Mouse (Mus musculus): ENCODE data around the gene B4galnt2. TPM values are rescaled to one million over a fixed set of nuclear protein-coding genes. Genes with fewer than 3 reads are reported as not detected.

Gene B4galnt2
- polyA plus RNA-seq, 1 experiment, result not detected

DNA sequence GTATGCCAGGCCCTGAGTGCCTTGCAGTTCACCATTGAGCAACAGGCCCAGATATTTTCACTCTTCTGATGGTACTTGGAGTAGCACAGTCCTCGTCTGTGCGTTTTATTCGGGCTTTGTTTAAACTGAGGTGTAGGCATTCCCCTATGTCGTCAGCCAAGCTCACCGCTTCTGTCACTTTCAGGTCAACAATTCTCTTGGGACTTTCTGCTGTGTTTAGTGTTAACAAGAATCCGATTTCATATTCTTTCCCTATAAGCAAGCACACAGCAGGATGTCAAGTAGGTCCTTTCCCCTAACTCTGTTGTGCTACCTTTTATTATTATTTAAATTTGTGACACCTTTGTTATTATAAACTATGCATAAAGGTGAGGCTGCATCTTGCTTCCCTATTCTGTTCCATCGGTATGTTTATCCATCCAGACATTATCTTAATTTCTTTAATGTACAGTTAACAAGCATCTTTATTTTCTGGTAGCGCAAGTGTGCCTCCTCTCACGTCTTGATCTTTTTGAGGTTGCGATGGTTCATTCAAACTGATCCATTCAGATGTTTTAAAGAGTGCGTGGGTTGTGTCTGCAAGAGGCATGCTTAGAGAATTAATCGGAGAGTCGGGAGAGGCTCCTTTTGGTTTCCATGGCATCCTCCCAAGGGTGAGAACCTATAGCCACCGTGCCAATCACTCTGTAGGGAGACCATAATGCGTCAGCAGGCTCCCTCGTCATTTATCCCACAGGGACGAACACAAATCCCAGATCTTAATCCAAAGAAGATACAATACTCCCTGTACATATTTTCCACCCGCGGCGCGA is 56.8 kb downstream of the B4galnt2 start:
- 30% methylated on average over 21 of the region's 21 CpGs for WGBS

GRCm38 (mm10) chr11:95857306-95857705 is 57.4 kb downstream of the B4galnt2 start:
- Histone ChIP-seq H3K27ac (ENCODE audit: control insufficient read depth, insufficient read depth, low read depth, low read length, poor library complexity) (no peak overlapping the region), H3K4me1 (ENCODE audit: control insufficient read depth, insufficient read depth, low read length) (peaks cover 1% of the 10 kb centered on the region; the same call in 1 of the 2 replicates), H3K4me3 (replicated peaks; ENCODE audit: control insufficient read depth, low read depth, low read length) (no peak overlapping the region)
- 80% methylated on average over 4 of the region's 4 CpGs for WGBS
- no peak for TF ChIP-seq POLR2A (IDR thresholded peaks at IDR 0.05; ENCODE audit: borderline replicate concordance, control insufficient read depth, low read depth, low read length)
- TF ChIP-seq CTCF (IDR thresholded peaks at IDR 0.05; ENCODE audit: control insufficient read depth, insufficient read depth, low read length), result no peak

More for the DNA sequence above, 56.8 kb downstream of the B4galnt2 start:
- H3K4me3 ChIP-seq (replicated peaks; ENCODE audit: control insufficient read depth, low read depth, low read length), result peak overlapping the region; percentile 83
- TF ChIP-seq CTCF (IDR thresholded peaks at IDR 0.05; ENCODE audit: control insufficient read depth, insufficient read depth, low read length) (no peak), POLR2A (IDR thresholded peaks at IDR 0.05; ENCODE audit: borderline replicate concordance, control insufficient read depth, low read depth, low read length) (no peak)
- H3K4me1 ChIP-seq (ENCODE audit: control insufficient read depth, insufficient read depth, low read length), result peaks cover 1% of the 10 kb centered on the region; the same call in 1 of the 2 replicates
- peak overlapping the region; percentile 36 for H3K27ac ChIP-seq (ENCODE audit: control insufficient read depth, insufficient read depth, low read depth, low read length, poor library complexity)

- 40% methylated on average over 5 of the region's 5 CpGs for WGBS
- no peak for TF ChIP-seq POLR2A (IDR thresholded peaks at IDR 0.05; ENCODE audit: borderline replicate concordance, control insufficient read depth, low read depth, low read length)
- peak; percentile 95 for TF ChIP-seq CTCF (IDR thresholded peaks at IDR 0.05; ENCODE audit: control insufficient read depth, insufficient read depth, low read length)
- H3K4me3 ChIP-seq (replicated peaks; ENCODE audit: control insufficient read depth, low read depth, low read length), result no peak overlapping the region
- H3K4me1 ChIP-seq (ENCODE audit: control insufficient read depth, insufficient read depth, low read length), result no peaks in the 10 kb centered on the region; the same call in 1 of the 2 replicates
- H3K27ac ChIP-seq (ENCODE audit: control insufficient read depth, insufficient read depth, low read depth, low read length, poor library complexity), result no peak overlapping the region
These were observed 61.0 kb downstream of the B4galnt2 start for GRCm38 (mm10) chr11:95853684-95854083.

DNA sequence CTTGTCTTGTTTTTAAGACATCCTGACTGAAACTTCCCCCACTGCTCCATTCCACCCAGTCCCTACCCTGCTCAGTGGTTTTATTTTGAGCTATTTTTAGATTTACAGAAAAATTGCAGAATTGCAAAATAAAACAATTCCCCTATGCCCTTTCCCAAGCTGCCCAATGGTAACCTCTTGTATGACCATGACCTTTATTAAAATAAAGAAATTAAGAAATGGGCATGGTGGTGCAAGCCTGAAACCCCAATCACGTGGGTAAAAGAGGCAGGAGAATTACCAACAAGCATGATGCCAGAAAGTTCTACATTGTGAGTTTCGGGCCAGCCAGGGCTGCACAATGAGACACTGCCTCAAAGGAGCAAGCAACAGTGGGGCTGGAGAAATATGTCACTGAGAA is 63.8 kb downstream of the B4galnt2 start:
- 24% methylated on average over 2 of the region's 2 CpGs for WGBS
- no peaks in the 10 kb centered on the region for H3K4me1 ChIP-seq (ENCODE audit: control insufficient read depth, insufficient read depth, low read length)
- TF ChIP-seq POLR2A (IDR thresholded peaks at IDR 0.05; ENCODE audit: borderline replicate concordance, control insufficient read depth, low read depth, low read length) (no peak), CTCF (IDR thresholded peaks at IDR 0.05; ENCODE audit: control insufficient read depth, insufficient read depth, low read length) (no peak)
- H3K27ac ChIP-seq (ENCODE audit: control insufficient read depth, insufficient read depth, low read depth, low read length, poor library complexity), result no peak overlapping the region; the same call in 1 of the 2 replicates
- H3K4me3 ChIP-seq (replicated peaks; ENCODE audit: control insufficient read depth, low read depth, low read length), result no peak overlapping the region

- H3K4me1 ChIP-seq (ENCODE audit: control insufficient read depth, insufficient read depth, low read length), result peaks cover 9% of the 10 kb centered on the region
- H3K4me3 ChIP-seq (replicated peaks; ENCODE audit: control insufficient read depth, low read depth, low read length), result no peak overlapping the region
- TF ChIP-seq CTCF (IDR thresholded peaks at IDR 0.05; ENCODE audit: control insufficient read depth, insufficient read depth, low read length) (no peak), POLR2A (IDR thresholded peaks at IDR 0.05; ENCODE audit: borderline replicate concordance, control insufficient read depth, low read depth, low read length) (no peak)
- 40% methylated on average over 4 of the region's 4 CpGs for WGBS
- no peak overlapping the region for H3K27ac ChIP-seq (ENCODE audit: control insufficient read depth, insufficient read depth, low read depth, low read length, poor library complexity)
These were observed 69.8 kb downstream of the B4galnt2 start for GRCm38 (mm10) chr11:95844935-95845334.

DNA sequence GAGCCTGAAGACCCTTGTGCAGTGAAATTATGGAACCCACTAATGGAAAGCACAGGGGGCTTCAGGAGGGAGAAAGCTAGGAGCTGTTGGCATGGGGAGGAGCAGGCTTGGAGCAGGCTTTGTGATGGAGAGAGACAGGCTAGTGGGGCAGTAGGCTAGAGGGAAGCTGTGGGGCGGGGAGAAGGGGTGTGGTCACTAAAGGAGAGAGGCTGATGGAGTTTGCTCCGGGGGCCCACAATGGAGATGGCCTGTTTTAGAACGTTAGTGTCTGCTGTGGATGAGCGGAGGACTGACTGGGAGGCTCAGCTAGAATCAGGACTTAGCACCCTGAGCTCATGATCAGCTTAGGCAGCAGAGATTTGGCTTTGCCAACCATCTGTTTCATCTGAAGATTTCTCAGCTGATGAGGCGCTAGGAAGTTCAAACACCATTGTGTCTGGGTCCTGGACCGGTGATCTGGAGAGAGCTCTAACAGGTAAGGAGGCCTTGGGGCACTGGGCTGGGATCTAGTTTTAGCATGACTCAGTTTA is 71.2 kb downstream of the B4galnt2 start:
- H3K4me1 ChIP-seq (ENCODE audit: control insufficient read depth, insufficient read depth, low read length), result peaks cover 11% of the 10 kb centered on the region
- H3K4me3 ChIP-seq (replicated peaks; ENCODE audit: control insufficient read depth, low read depth, low read length), result no peak overlapping the region
- WGBS, result 50% methylated on average over 6 of the region's 6 CpGs
- peak overlapping the region; percentile 20; the same call in 1 of the 2 replicates for H3K27ac ChIP-seq (ENCODE audit: control insufficient read depth, insufficient read depth, low read depth, low read length, poor library complexity)
- TF ChIP-seq POLR2A (IDR thresholded peaks at IDR 0.05; ENCODE audit: borderline replicate concordance, control insufficient read depth, low read depth, low read length) (no peak), CTCF (IDR thresholded peaks at IDR 0.05; ENCODE audit: control insufficient read depth, insufficient read depth, low read length) (no peak)

GRCm38 (mm10) chr11:95842953-95843352 is 71.7 kb downstream of the B4galnt2 start:
- TF ChIP-seq POLR2A (IDR thresholded peaks at IDR 0.05; ENCODE audit: borderline replicate concordance, control insufficient read depth, low read depth, low read length) (no peak), CTCF (IDR thresholded peaks at IDR 0.05; ENCODE audit: control insufficient read depth, insufficient read depth, low read length) (no peak)
- 26% methylated on average over 5 of the region's 5 CpGs for WGBS
- peak overlapping the region; percentile 4 for H3K4me3 ChIP-seq (replicated peaks; ENCODE audit: control insufficient read depth, low read depth, low read length)
- peaks cover 15% of the 10 kb centered on the region for H3K4me1 ChIP-seq (ENCODE audit: control insufficient read depth, insufficient read depth, low read length)
- peak overlapping the region; percentile 27; the same call in 1 of the 2 replicates for H3K27ac ChIP-seq (ENCODE audit: control insufficient read depth, insufficient read depth, low read depth, low read length, poor library complexity)

DNA sequence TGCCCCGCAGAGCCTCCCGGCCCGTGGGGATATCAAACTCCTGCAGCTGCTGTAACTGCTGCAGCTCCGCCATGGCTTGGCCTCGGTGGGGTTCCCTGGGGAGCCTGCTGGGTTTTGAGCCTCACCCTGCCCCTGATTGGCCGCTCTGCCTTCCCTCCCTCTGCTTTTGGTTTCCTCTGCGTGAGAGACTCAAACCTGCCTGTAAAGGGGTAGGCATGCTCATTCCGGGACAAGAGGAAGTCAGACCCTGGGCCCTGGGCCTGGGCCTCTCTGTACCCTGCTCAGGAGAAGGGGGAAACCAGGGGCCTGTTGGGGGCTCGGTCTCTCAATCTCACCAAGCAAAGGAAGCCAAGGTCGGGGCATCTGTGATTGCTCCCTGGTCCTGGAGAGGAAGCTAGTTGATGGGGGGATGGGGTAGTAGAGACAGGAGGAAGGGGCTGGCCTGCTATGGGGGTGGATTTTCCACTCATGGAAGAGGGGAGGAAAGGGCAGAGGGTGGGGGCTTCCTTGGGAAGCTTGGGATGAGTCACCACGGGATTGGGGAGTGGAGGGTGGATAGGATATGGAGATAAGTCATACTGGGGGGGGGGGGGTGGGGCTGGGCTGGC is 72.5 kb downstream of the B4galnt2 start, which contains the start of gene Abi3:
Gene Abi3, minus strand, starts transcription at position 403 of the 608 bp plus-strand sequence.
- 2% methylated on average over 11 of the region's 11 CpGs for WGBS
- peaks cover 17% of the 10 kb centered on the region for H3K4me1 ChIP-seq (ENCODE audit: control insufficient read depth, insufficient read depth, low read length)
- H3K4me3 ChIP-seq (replicated peaks; ENCODE audit: control insufficient read depth, low read depth, low read length), result peak within 1 kb of the TSS; percentile 71
- peak within 1 kb of the TSS; percentile 53 for H3K27ac ChIP-seq (ENCODE audit: control insufficient read depth, insufficient read depth, low read depth, low read length, poor library complexity)
- peak; percentile 92; the same call in 1 of the 2 replicates for TF ChIP-seq POLR2A (IDR thresholded peaks at IDR 0.05; ENCODE audit: borderline replicate concordance, control insufficient read depth, low read depth, low read length)
- no peak for TF ChIP-seq CTCF (IDR thresholded peaks at IDR 0.05; ENCODE audit: control insufficient read depth, insufficient read depth, low read length)

All from bone marrow, adult 2 months (tissue).